ENCODE assay signal across 9 mouse cellular contexts in the genomic region with DNA sequence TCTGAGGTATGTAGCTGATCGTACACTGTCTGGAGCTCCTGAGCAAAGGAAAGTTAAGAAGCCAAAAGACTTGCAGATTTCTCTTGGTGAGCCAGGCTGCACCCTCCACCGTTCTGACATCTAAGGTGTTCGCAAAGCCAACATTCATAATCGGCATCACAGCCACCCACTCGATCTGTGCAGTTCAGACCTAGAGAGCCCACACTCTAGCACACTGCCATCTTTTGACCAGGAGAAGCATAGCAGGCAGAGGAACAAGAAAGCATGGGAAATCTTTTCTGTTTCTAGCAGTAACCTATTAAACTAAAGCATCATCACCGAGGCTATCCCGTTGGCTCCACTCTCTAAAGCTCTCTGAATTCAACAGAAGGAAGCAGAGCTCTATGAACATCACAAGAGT. TPM values are rescaled to one million over a fixed set of nuclear protein-coding genes. Genes with fewer than 3 reads are reported as not detected.
A peak's percentile ranks its signal among the peaks of the same experiment; 100 is the strongest.
DNase-seq lines count a peak whose midpoint lies in the region; ATAC-seq and TF ChIP-seq lines count a peak whose summit lies in the region.
"Had no signal": no experiment of that assay in that cellular context is flagged by ENCODE, and none has a peak within 500 bp of the region (broad histone marks: within the 10 kb centered on the region; RNA-seq: fewer than 3 reads in every experiment).

No protein-coding gene starts in this region.

- peak; percentile 67 for TF ChIP-seq CTCF in heart, adult 2 months (IDR thresholded peaks at IDR 0.05)
- TF ChIP-seq CTCF in lung, postnatal 0 days (IDR thresholded peaks at IDR 0.05) = peak; percentile 75

- intact Hi-C loops in heart, adult 2 months (cut with DNase I) = no loop called here

- no peak for DNase-seq in heart, adult 2 months
- DNase-seq in heart, adult 9 months (ENCODE audit: low spot score in 2 of 2) = no peak
- DNase-seq in ES-CJ7 (ENCODE audit: low read depth, low spot score) = peak; percentile 30
- peak; percentile 50 for DNase-seq in embryonic facial prominence, embryonic 14.5 days (ENCODE audit: low spot score)
- DNase-seq in kidney, postnatal 10 days = peak; percentile 21
- peak; percentile 71 for DNase-seq in lung, postnatal 0 days (ENCODE audit: low spot score)
- peak; percentile 18 for DNase-seq in right cerebral cortex, postnatal 25 days
- no peak for DNase-seq in thymus, postnatal 0 days (ENCODE audit: low spot score)

- TF ChIP-seq POLR2A in heart, adult 2 months (IDR thresholded peaks at IDR 0.05; ENCODE audit: insufficient read depth, low read depth, low read length) = no peak

- no peak overlapping the region for H3K4me2 ChIP-seq in embryonic facial prominence, embryonic 14.5 days (ENCODE audit: low read depth, low read length)
- no peak overlapping the region for H3K4me2 ChIP-seq in lung, postnatal 0 days (replicated peaks; ENCODE audit: low read depth, low read length)
- H3K4me2 ChIP-seq: limb, embryonic 15.5 days had no signal

- H3K9me3 ChIP-seq in embryonic facial prominence, embryonic 14.5 days (ENCODE audit: control insufficient read depth, low read length) = no peaks in the 10 kb centered on the region
- no peaks in the 10 kb centered on the region for H3K9me3 ChIP-seq in lung, postnatal 0 days (ENCODE audit: low read length)
- H3K9me3 ChIP-seq: limb, embryonic 15.5 days had no signal

- no peaks in the 10 kb centered on the region for H3K36me3 ChIP-seq in heart, adult 2 months (ENCODE audit: control insufficient read depth, insufficient read depth, low read length)
- no peaks in the 10 kb centered on the region for H3K36me3 ChIP-seq in embryonic facial prominence, embryonic 14.5 days (ENCODE audit: control insufficient read depth, insufficient read depth, low read length)
- no peaks in the 10 kb centered on the region for H3K36me3 ChIP-seq in lung, postnatal 0 days (ENCODE audit: insufficient read depth, low read length)
- H3K36me3 ChIP-seq: limb, embryonic 15.5 days had no signal

- H3K27me3 ChIP-seq in heart, adult 2 months (ENCODE audit: control insufficient read depth, insufficient read depth, low read length) = no peaks in the 10 kb centered on the region
- no peaks in the 10 kb centered on the region for H3K27me3 ChIP-seq in embryonic facial prominence, embryonic 14.5 days (replicated peaks; ENCODE audit: control insufficient read depth, insufficient read depth, low read length)
- no peaks in the 10 kb centered on the region for H3K27me3 ChIP-seq in lung, postnatal 0 days (replicated peaks; ENCODE audit: insufficient read depth, low read length)
- H3K27me3 ChIP-seq: limb, embryonic 15.5 days had no signal

- H3K4me1 ChIP-seq in heart, adult 2 months (ENCODE audit: control insufficient read depth, insufficient read depth, low read length) = peaks cover 2% of the 10 kb centered on the region; the same call in 1 of the 2 replicates
- H3K4me1 ChIP-seq in embryonic facial prominence, embryonic 14.5 days (ENCODE audit: control insufficient read depth, insufficient read depth, low read length) = no peaks in the 10 kb centered on the region
- no peaks in the 10 kb centered on the region for H3K4me1 ChIP-seq in lung, postnatal 0 days (ENCODE audit: insufficient read depth, low read depth, low read length)
- H3K4me1 ChIP-seq: limb, embryonic 15.5 days had no signal

- no peak overlapping the region for H3K4me3 ChIP-seq in heart, adult 2 months
- no peak overlapping the region for H3K4me3 ChIP-seq in embryonic facial prominence, embryonic 14.5 days (ENCODE audit: low read depth, low read length)
- H3K4me3 ChIP-seq in lung, postnatal 0 days (ENCODE audit: low read depth, low read length) = no peak overlapping the region
- H3K4me3 ChIP-seq: limb, embryonic 15.5 days had no signal

- H3K27ac ChIP-seq in heart, adult 2 months = no peak overlapping the region
- no peak overlapping the region for H3K27ac ChIP-seq in embryonic facial prominence, embryonic 14.5 days (replicated peaks; ENCODE audit: low read depth, low read length)
- no peak overlapping the region for H3K27ac ChIP-seq in lung, postnatal 0 days (ENCODE audit: low read length)
- H3K27ac ChIP-seq: limb, embryonic 15.5 days had no signal

- H3K79me2 ChIP-seq in heart, adult 2 months (replicated peaks; ENCODE audit: control insufficient read depth, insufficient read depth, low read length) = no peaks in the 10 kb centered on the region

- H3K9ac ChIP-seq in heart, adult 2 months (ENCODE audit: low read depth, low read length) = no peak overlapping the region
- H3K9ac ChIP-seq in embryonic facial prominence, embryonic 14.5 days (ENCODE audit: low read depth, low read length) = no peak overlapping the region
- H3K9ac ChIP-seq in lung, postnatal 0 days (replicated peaks; ENCODE audit: low read depth) = no peak overlapping the region
- H3K9ac ChIP-seq: limb, embryonic 15.5 days had no signal

- WGBS in heart, adult 2 months = 35% methylated on average over 7 of the region's 7 CpGs
- 41% methylated on average over 7 of the region's 7 CpGs for WGBS in embryonic facial prominence, embryonic 14.5 days
- WGBS in lung, postnatal 0 days = 30% methylated on average over 7 of the region's 7 CpGs

- no peak for ATAC-seq in embryonic facial prominence, embryonic 14.5 days (ENCODE audit: low read depth)
- no peak for ATAC-seq in lung, postnatal 0 days

- TF ChIP-seq EP300 in heart, adult 2 months (IDR thresholded peaks at IDR 0.05; ENCODE audit: insufficient read depth, low read depth, low read length) = no peak
- TF ChIP-seq EP300 in lung, postnatal 0 days (IDR thresholded peaks at IDR 0.05) = no peak

RNA-seq across cellular contexts. Expression of a gene that starts 59.2 kb away (rescaled TPM):
- total RNA-seq in heart, adult 2 months (2021) = not detected
- not detected in 2 replicates for polyA plus RNA-seq in heart, adult 2 months (2012; rRNA removed)
- polyA plus RNA-seq in embryonic facial prominence, embryonic 14.5 days (2014; fragmentation: Nextera tagmentation; extraction: Ambion mirVana) = 0.56 and 0.92 TPM in 2 replicates
- polyA plus RNA-seq in lung, postnatal 0 days (2015; fragmentation: Nextera tagmentation; extraction: Ambion mirVana) = 13.1 and 13.7 TPM in 2 replicates
- polyA plus RNA-seq in thymus, postnatal 0 days (2015; fragmentation: Nextera tagmentation; extraction: Ambion mirVana) = 0.62 TPM in 2 replicates

Comparison
In these comparisons a context has a peak if more than half of its experiments do, and no peak if none do; other contexts are left out.
1. DNase-seq: peak in ES-CJ7 (single experiment), embryonic facial prominence, embryonic 14.5 days (single experiment), kidney, postnatal 10 days (single experiment), lung, postnatal 0 days (single experiment) and right cerebral cortex, postnatal 25 days (single experiment); none in heart, adult 2 months (0 of 2), heart, adult 9 months (0 of 2) and thymus, postnatal 0 days (single experiment).